Comparison of ENCODE assay signal across 11 mouse cellular contexts in the genomic region with DNA sequence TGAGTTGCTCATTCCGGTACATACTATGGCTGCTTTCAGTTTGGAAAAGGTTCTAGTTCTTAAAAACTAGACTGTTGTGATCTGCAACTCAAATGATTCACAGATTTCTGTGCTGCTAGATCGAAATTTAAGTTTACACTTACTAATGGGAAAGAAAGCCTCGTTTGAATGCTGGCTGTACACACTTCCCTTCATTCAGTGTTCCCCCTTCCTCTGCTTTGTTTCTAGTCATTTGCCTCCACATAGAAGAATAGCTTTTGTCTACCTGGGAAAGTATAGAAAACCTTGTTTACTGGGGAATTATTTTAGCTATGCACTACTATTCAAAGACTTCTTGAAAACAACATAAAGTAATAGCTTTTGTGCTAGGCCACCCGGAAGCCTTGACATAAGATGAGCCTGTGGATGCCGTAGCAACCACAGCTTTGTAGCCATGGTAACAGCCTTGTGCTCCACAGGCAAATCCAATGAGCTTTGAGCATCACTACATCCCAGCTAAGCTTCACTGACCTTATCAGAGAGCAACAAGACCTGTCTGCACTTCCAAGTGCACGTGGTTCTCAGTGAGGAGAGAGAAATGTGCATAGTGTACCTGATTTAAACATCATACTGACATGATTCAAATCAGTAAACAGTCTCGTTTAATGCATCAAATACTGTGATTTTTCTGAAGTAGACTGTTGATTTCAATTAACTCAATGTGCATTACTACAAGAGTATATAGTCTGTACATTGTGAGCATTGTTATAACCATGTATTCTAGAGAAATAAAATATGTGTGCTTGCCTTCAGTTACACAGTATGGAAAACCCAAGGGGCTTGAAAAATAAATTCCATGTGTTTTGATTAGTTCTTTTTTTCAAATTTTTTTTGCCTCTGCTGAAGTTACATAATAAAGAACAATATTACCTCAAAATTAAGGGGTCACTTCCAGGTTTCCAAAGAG.
DNase-seq lines count a peak whose midpoint lies in the region; ATAC-seq and TF ChIP-seq lines count a peak whose summit lies in the region.
"Had no signal": no experiment of that assay in that cellular context is flagged by ENCODE, and none has a peak within 500 bp of the region (broad histone marks: within the 10 kb centered on the region; RNA-seq: fewer than 3 reads in every experiment).

No protein-coding gene starts in this region.

- 0 out of 2 replicates have a peak overlapping the region, but pooled peaks have one; percentile 15 for H3K27ac ChIP-seq in forebrain, embryonic 14.5 days (ENCODE audit: low read depth, low read length)
- no peak overlapping the region for H3K27ac ChIP-seq in layer of hippocampus, adult 2 months
- peak overlapping the region; percentile 4; the same call in 1 of the 2 replicates for H3K27ac ChIP-seq in midbrain, postnatal 0 days (ENCODE audit: low read depth, low read length)
- H3K27ac ChIP-seq: limb, embryonic 12.5 days had no signal

- H3K4me1 ChIP-seq in forebrain, embryonic 14.5 days (ENCODE audit: control insufficient read depth, insufficient read depth, low read length) = 0 out of 2 replicates have a peak, but pooled peaks cover 2% of the 10 kb centered on the region
- H3K4me1 ChIP-seq in midbrain, postnatal 0 days (ENCODE audit: insufficient read depth, low read length) = peaks cover 6% of the 10 kb centered on the region; the same call in 1 of the 2 replicates
- H3K4me1 ChIP-seq: limb, embryonic 12.5 days; megakaryocyte, embryonic 14.5 days had no signal

- no peaks in the 10 kb centered on the region for H3K27me3 ChIP-seq in forebrain, embryonic 14.5 days (replicated peaks; ENCODE audit: control insufficient read depth, insufficient read depth, low read length)
- H3K27me3 ChIP-seq in midbrain, postnatal 0 days (ENCODE audit: insufficient read depth, low read length) = no peaks in the 10 kb centered on the region
- H3K27me3 ChIP-seq: limb, embryonic 12.5 days; megakaryocyte, embryonic 14.5 days had no signal

- H3K9ac ChIP-seq in forebrain, embryonic 14.5 days (ENCODE audit: low read length) = no peak overlapping the region
- H3K9ac ChIP-seq in midbrain, postnatal 0 days (replicated peaks; ENCODE audit: low read length, poor library complexity, severe bottlenecking) = no peak overlapping the region
- H3K9ac ChIP-seq: limb, embryonic 12.5 days had no signal

- WGBS in forebrain, embryonic 14.5 days = 31% methylated on average over 7 of the region's 7 CpGs
- 20% methylated on average over 7 of the region's 7 CpGs for WGBS in midbrain, postnatal 0 days

- peak; percentile 94 for DNase-seq in brain, embryonic 14.5 days (ENCODE audit: low read depth)
- peak; percentile 81 for DNase-seq in forebrain, embryonic 14.5 days (ENCODE audit: low spot score)
- DNase-seq in layer of hippocampus, adult 2 months (ENCODE audit: low spot score in 2 of 2) = peak; percentile 19 to 30
- peak; percentile 90 for DNase-seq in midbrain, postnatal 0 days (ENCODE audit: low spot score)
- DNase-seq in kidney, postnatal 25 days = no peak
- no peak for DNase-seq in thymus, postnatal 36 days
- no peak for DNase-seq in thymus, postnatal 4 days
- DNase-seq in lung, postnatal 14 days = no peak

- H3K4me2 ChIP-seq in forebrain, embryonic 14.5 days (ENCODE audit: low read length) = no peak overlapping the region
- H3K4me2 ChIP-seq in midbrain, postnatal 0 days (ENCODE audit: low read depth, low read length, poor library complexity, severe bottlenecking) = no peak overlapping the region
- H3K4me2 ChIP-seq: limb, embryonic 12.5 days had no signal

- no peaks in the 10 kb centered on the region for H3K9me3 ChIP-seq in forebrain, embryonic 14.5 days (replicated peaks; ENCODE audit: control insufficient read depth, low read length)
- no peaks in the 10 kb centered on the region for H3K9me3 ChIP-seq in midbrain, postnatal 0 days (ENCODE audit: low read length)
- H3K9me3 ChIP-seq: limb, embryonic 12.5 days; megakaryocyte, embryonic 14.5 days had no signal

- no peak for TF ChIP-seq CTCF in brain, embryonic 14.5 days (IDR thresholded peaks at IDR 0.05; ENCODE audit: borderline replicate concordance, extremely low read depth, insufficient read depth, insufficient read length)
- no peak for TF ChIP-seq CTCF in layer of hippocampus, adult 2 months (conservative IDR thresholded peaks at IDR 0.05)
- TF ChIP-seq CTCF in midbrain, postnatal 0 days (IDR thresholded peaks at IDR 0.05) = no peak

- ATAC-seq in forebrain, embryonic 14.5 days = peak; percentile 97
- ATAC-seq in midbrain, postnatal 0 days (ENCODE audit: low FRiP score) = peak; percentile 98
- ATAC-seq: intestine, embryonic 16.5 days had no signal

- no peak for TF ChIP-seq POLR2A in brain, embryonic 14.5 days (IDR thresholded peaks at IDR 0.05; ENCODE audit: borderline replicate concordance, extremely low read depth, insufficient read depth, insufficient read length, poor library complexity, severe bottlenecking)

- H3K4me3 ChIP-seq in forebrain, embryonic 14.5 days (ENCODE audit: low read depth, low read length) = no peak overlapping the region
- no peak overlapping the region for H3K4me3 ChIP-seq in layer of hippocampus, adult 2 months
- no peak overlapping the region for H3K4me3 ChIP-seq in midbrain, postnatal 0 days (ENCODE audit: low read depth, low read length)
- H3K4me3 ChIP-seq: limb, embryonic 12.5 days; megakaryocyte, embryonic 14.5 days had no signal

- H3K36me3 ChIP-seq in forebrain, embryonic 14.5 days (ENCODE audit: control insufficient read depth, insufficient read depth, low read length) = no peaks in the 10 kb centered on the region
- H3K36me3 ChIP-seq in midbrain, postnatal 0 days (ENCODE audit: insufficient read depth, low read length) = no peaks in the 10 kb centered on the region
- H3K36me3 ChIP-seq: limb, embryonic 12.5 days had no signal

Comparison
In these comparisons a context has a peak if more than half of its experiments do, and no peak if none do; other contexts are left out.
1. DNase-seq: peak in brain, embryonic 14.5 days (single experiment), forebrain, embryonic 14.5 days (single experiment), layer of hippocampus, adult 2 months (2 of 2) and midbrain, postnatal 0 days (single experiment); none in kidney, postnatal 25 days (0 of 2), thymus, postnatal 36 days (0 of 2), thymus, postnatal 4 days (single experiment) and lung, postnatal 14 days (single experiment).